8 mouse cellular contexts compared by ENCODE assay signal in genomic region chr19:45737208-45737845, GRCm38 (mm10). TPM values are rescaled to one million over a fixed set of nuclear protein-coding genes. Genes with fewer than 3 reads are reported as not detected.
DNase-seq lines count a peak whose midpoint lies in the region; ATAC-seq and TF ChIP-seq lines count a peak whose summit lies in the region.

No protein-coding gene starts in this region.

- 23% methylated on average over 23 of the region's 23 CpGs for WGBS in heart, embryonic 11.5 days (ENCODE audit: insufficient replicate concordance)
- WGBS in forebrain, postnatal 0 days, result 15% methylated on average over 22 of the region's 23 CpGs

- H3K9ac ChIP-seq in heart, embryonic 11.5 days (ENCODE audit: low read depth, low read length), result no peak overlapping the region
- H3K9ac ChIP-seq in ES-E14 (ENCODE audit: insufficient read depth, low read depth, low read length, poor library complexity, severe bottlenecking), result peak overlapping the region; percentile 26; the same call in 1 of the 2 replicates
- H3K9ac ChIP-seq in forebrain, postnatal 0 days, result no peak overlapping the region

- no peak overlapping the region for H3K27ac ChIP-seq in heart, embryonic 11.5 days (ENCODE audit: low read depth, low read length)
- no peak overlapping the region for H3K27ac ChIP-seq in ES-E14 (ENCODE audit: insufficient read depth, low read depth, low read length, poor library complexity, severe bottlenecking)
- H3K27ac ChIP-seq in forebrain, postnatal 0 days (ENCODE audit: low read depth, low read length), result no peak overlapping the region

- H3K4me3 ChIP-seq in heart, embryonic 11.5 days (ENCODE audit: low read depth, low read length), result peak overlapping the region; percentile 28
- H3K4me3 ChIP-seq in ES-E14 (ENCODE audit: insufficient read depth in 1 of 2, low read depth in 1 of 2, low read length in 2 of 2, poor library complexity in 1 of 2, severe bottlenecking in 1 of 2), result peak overlapping the region; percentile 1 to 35; a peak in 3 of 4 replicates
- H3K4me3 ChIP-seq in forebrain, postnatal 0 days (ENCODE audit: low read depth, low read length), result peak overlapping the region; percentile 29
- H3K4me3 ChIP-seq in megakaryocyte, embryonic 14.5 days (replicated peaks), result peak overlapping the region; percentile 74

- intact Hi-C loops in heart, postnatal 10 days (cut with DNase I), result loop anchor here (5.0 kb wide), 1 partner anchor 60 kb away; no protein-coding TSS in a partner anchor

- ATAC-seq in heart, embryonic 11.5 days (replicated peaks; ENCODE audit: insufficient number of reproducible peaks, low FRiP score, low TSS enrichment), result peak; percentile 31; the same call in 1 of the 2 replicates
- ATAC-seq in forebrain, postnatal 0 days, result peak; percentile 10; the same call in 1 of the 2 replicates

- TF ChIP-seq CTCF in forebrain, postnatal 0 days (IDR thresholded peaks at IDR 0.05; ENCODE audit: low read depth), result no peak

- H3K27me3 ChIP-seq in heart, embryonic 11.5 days (ENCODE audit: control insufficient read depth, insufficient read depth, low read length), result peaks cover 89% of the 10 kb centered on the region
- H3K27me3 ChIP-seq in forebrain, postnatal 0 days (ENCODE audit: insufficient read depth, low read length), result peaks cover 59% of the 10 kb centered on the region
- H3K27me3 ChIP-seq in megakaryocyte, embryonic 14.5 days (replicated peaks), result peaks cover 98% of the 10 kb centered on the region

- in situ Hi-C loops in ES-E14 (cut with MboI; ENCODE audit: low sequenced_read_pairs in 2 of 2, unreplicated experiment in 2 of 2), result no loop called here

- H3K9me3 ChIP-seq in heart, embryonic 11.5 days (replicated peaks; ENCODE audit: control insufficient read depth, low read length), result no peaks in the 10 kb centered on the region
- no peaks in the 10 kb centered on the region for H3K9me3 ChIP-seq in ES-E14 (ENCODE audit: control insufficient read depth, insufficient read depth, low read depth, low read length)
- H3K9me3 ChIP-seq in forebrain, postnatal 0 days (ENCODE audit: low read length), result no peaks in the 10 kb centered on the region
- H3K9me3 ChIP-seq in megakaryocyte, embryonic 14.5 days, result no peaks in the 10 kb centered on the region

- DNase-seq in heart, postnatal 10 days, result no peak
- DNase-seq in ES-E14 (ENCODE audit: low read depth, low spot score), result no peak
- DNase-seq in forebrain, postnatal 0 days, result no peak
- no peak for DNase-seq in spleen, postnatal 14 days (ENCODE audit: low spot score in 2 of 2)
- no peak for DNase-seq in frontal cortex, postnatal 14 days (ENCODE audit: low spot score in 2 of 2)
- DNase-seq in layer of hippocampus, postnatal 36 days, result no peak

- no peaks in the 10 kb centered on the region for H3K36me3 ChIP-seq in heart, embryonic 11.5 days (ENCODE audit: control insufficient read depth, insufficient read depth, low read length)
- H3K36me3 ChIP-seq in ES-E14 (ENCODE audit: control insufficient read depth, insufficient read depth, low read length, poor library complexity, severe bottlenecking), result no peaks in the 10 kb centered on the region
- no peaks in the 10 kb centered on the region for H3K36me3 ChIP-seq in forebrain, postnatal 0 days (ENCODE audit: insufficient read depth)
- no peaks in the 10 kb centered on the region for H3K36me3 ChIP-seq in megakaryocyte, embryonic 14.5 days (replicated peaks; ENCODE audit: low read length)

- H3K4me2 ChIP-seq in heart, embryonic 11.5 days, result peak overlapping the region; percentile 58
- H3K4me2 ChIP-seq in forebrain, postnatal 0 days (ENCODE audit: low read depth), result peak overlapping the region; percentile 52

- H3K4me1 ChIP-seq in heart, embryonic 11.5 days (ENCODE audit: control insufficient read depth, insufficient read depth, low read length), result peaks cover 16% of the 10 kb centered on the region
- H3K4me1 ChIP-seq in ES-E14 (ENCODE audit: control insufficient read depth in 2 of 2, insufficient read depth in 2 of 2, low read length in 2 of 2, poor library complexity in 1 of 2), result peaks cover 0 to 14% of the 10 kb centered on the region in 2 experiments; a peak in 2 of 4 replicates
- no peaks in the 10 kb centered on the region; the same call in 1 of the 2 replicates for H3K4me1 ChIP-seq in forebrain, postnatal 0 days (ENCODE audit: insufficient read depth)
- peaks cover 23% of the 10 kb centered on the region for H3K4me1 ChIP-seq in megakaryocyte, embryonic 14.5 days

TF ChIP-seq in ES-E14, 5 proteins besides CTCF, POLR2A, EP300 and RAD21:
- TF ChIP-seq ZC3H11A (IDR thresholded peaks at IDR 0.05; ENCODE audit: borderline replicate concordance, low read depth, low read length) (no peak), HCFC1 (IDR thresholded peaks at IDR 0.05; ENCODE audit: borderline replicate concordance, insufficient read depth, low read length) (no peak), CHD2 (IDR thresholded peaks at IDR 0.05; ENCODE audit: low read depth, low read length) (no peak), MAFK (IDR thresholded peaks at IDR 0.05; ENCODE audit: insufficient read depth, low read depth, low read length) (no peak), ZNF384 (IDR thresholded peaks at IDR 0.05; ENCODE audit: low read depth, low read length) (no peak)

RNA-seq across cellular contexts. Expression of gene Fgf8, which starts 5.4 kb away (rescaled TPM):
- polyA plus RNA-seq in heart, embryonic 11.5 days (2014; fragmentation: Nextera tagmentation; extraction: Ambion mirVana), result 0.66 and 0.73 TPM in 2 replicates
- total RNA-seq in heart, postnatal 10 days (2021), result not detected
- 1.1 and 1.5 TPM in 2 replicates for total RNA-seq in ES-E14 (2012; rRNA removed)
- 1.00 TPM in 1 of 2 replicates, not detected in the other for total RNA-seq in forebrain, postnatal 0 days (2014; rRNA removed)
- 0.24 and 0.26 TPM in 2 replicates for polyA plus RNA-seq in forebrain, postnatal 0 days (2015; fragmentation: Nextera tagmentation; extraction: Ambion mirVana)
- 3.8 TPM in 1 of 2 replicates, not detected in the other for polyA plus RNA-seq in megakaryocyte, embryonic 14.5 days (2012; ENCODE audit: insufficient read depth, low replicate concordance)
- not detected for total RNA-seq in layer of hippocampus, postnatal 36 days (2021)

RNA-seq across cellular contexts. Expression of gene Npm3, which starts 12.1 kb away (rescaled TPM):
- polyA plus RNA-seq in heart, embryonic 11.5 days (2014; fragmentation: Nextera tagmentation; extraction: Ambion mirVana), result 11.4 and 13.6 TPM in 2 replicates
- 10 to 100 TPM; 17.7 to 19.7 TPM for total RNA-seq in heart, postnatal 10 days (2021)
- 142 and 166 TPM in 2 replicates for total RNA-seq in ES-E14 (2012; rRNA removed)
- total RNA-seq in forebrain, postnatal 0 days (2014; rRNA removed), result 34.7 and 55.2 TPM in 2 replicates
- polyA plus RNA-seq in forebrain, postnatal 0 days (2015; fragmentation: Nextera tagmentation; extraction: Ambion mirVana), result 7.8 and 11.5 TPM in 2 replicates
- 7.1 and 43.7 TPM in 2 replicates for polyA plus RNA-seq in megakaryocyte, embryonic 14.5 days (2012; ENCODE audit: insufficient read depth, low replicate concordance)
- total RNA-seq in layer of hippocampus, postnatal 36 days (2021), result 10 to 100 TPM in 1 of 2 experiments, 1 to 10 TPM in 1; 9.6 to 10.4 TPM

RNA-seq across cellular contexts. Expression of gene Mgea5, which starts 46.3 kb away (rescaled TPM):
- 40.2 and 48.3 TPM in 2 replicates for polyA plus RNA-seq in heart, embryonic 11.5 days (2014; fragmentation: Nextera tagmentation; extraction: Ambion mirVana)
- 10 to 100 TPM; 73.6 to 77.1 TPM for total RNA-seq in heart, postnatal 10 days (2021)
- total RNA-seq in ES-E14 (2012; rRNA removed), result 86.7 and 94.7 TPM in 2 replicates
- 214 and 247 TPM in 2 replicates for total RNA-seq in forebrain, postnatal 0 days (2014; rRNA removed)
- polyA plus RNA-seq in forebrain, postnatal 0 days (2015; fragmentation: Nextera tagmentation; extraction: Ambion mirVana), result 46.8 and 67.8 TPM in 2 replicates
- 1.5 and 9.8 TPM in 2 replicates for polyA plus RNA-seq in megakaryocyte, embryonic 14.5 days (2012; ENCODE audit: insufficient read depth, low replicate concordance)
- 100 to 1,000 TPM; 163 to 171 TPM for total RNA-seq in layer of hippocampus, postnatal 36 days (2021)

Comparison
In these comparisons a context has a peak if more than half of its experiments do, and no peak if none do; other contexts are left out.
1. H3K4me3 ChIP-seq: peak in every context shown above with its lines; median percentile 74 in megakaryocyte, embryonic 14.5 days; 29 in forebrain, postnatal 0 days; 28 in heart, embryonic 11.5 days; 18 in ES-E14.